Mouse (Mus musculus) MEL (cell line): Measurements from ENCODE around the gene Gm20388. TPM values are rescaled to one million over a fixed set of nuclear protein-coding genes. Genes with fewer than 3 reads are reported as not detected.
"Not testable (repeated sequence)": the region's sequence is repeated elsewhere in the genome, so short reads cannot be mapped to it uniquely, and the experiment has no call there.

Experiments
- DNase-seq: peaks from one replicate; pipeline ENCODE4 v3.0.0; 2011; ENCODE audit warnings: low read depth, low spot score
- H3K27ac ChIP-seq: 2 replicates; pipeline ENCODE4 v1.5.1; 2012; ENCODE audit warnings: low read depth, mild to moderate bottlenecking, control low read depth, low read length, moderate library complexity; ENCODE audit not compliant: control insufficient read depth
- H3K27me3 ChIP-seq, 2 experiments: fragments of 150-350 bp in 1 of 2; sonication (generic) in 1 of 2; 2 replicates each; pipeline ENCODE4 v1.6.1; 2012; ENCODE audit warnings: low read length in 2 of 2, mild to moderate bottlenecking in 2 of 2, improper control_type of control experiment in 1 of 2, moderate library complexity in 1 of 2; ENCODE audit not compliant: insufficient read depth in 2 of 2, control insufficient read depth in 1 of 2
- H3K36me3 ChIP-seq, 2 experiments: 2 replicates each; pipeline ENCODE4 v1.6.1; 2012 to 2014; ENCODE audit warnings: low read length in 2 of 2, improper control_type of control experiment in 1 of 2, inconsistent platforms in 1 of 2, mild to moderate bottlenecking in 1 of 2; ENCODE audit not compliant: insufficient read depth in 2 of 2, control insufficient read depth in 1 of 2
- H3K4me1 ChIP-seq, 2 experiments: fragments of 150-350 bp in 1 of 2; sonication (generic) in 1 of 2; 2 replicates each; pipeline ENCODE4 v1.6.1; 2012; ENCODE audit warnings: low read length in 2 of 2, improper control_type of control experiment in 1 of 2, mild to moderate bottlenecking in 1 of 2; ENCODE audit not compliant: insufficient read depth in 2 of 2, control insufficient read depth in 1 of 2
- H3K4me3 ChIP-seq, 2 experiments: fragments of 150-350 bp in 1 of 2; sonication (generic) in 1 of 2; 2 replicates each; pipeline ENCODE4 v1.5.1; 2012; ENCODE audit warnings: low read depth in 2 of 2, low read length in 2 of 2, mild to moderate bottlenecking in 2 of 2, moderate library complexity in 2 of 2, control low read depth in 1 of 2, improper control_type of control experiment in 1 of 2; ENCODE audit not compliant: control insufficient read depth in 1 of 2, insufficient read depth in 1 of 2
- H3K79me2 ChIP-seq: 2 replicates; pipeline ENCODE4 v1.6.1; 2012; ENCODE audit warnings: mild to moderate bottlenecking, low read length, moderate library complexity; ENCODE audit not compliant: control insufficient read depth, poor library complexity, insufficient read depth
- H3K9ac ChIP-seq: 2 replicates; pipeline ENCODE4 v1.6.1; 2012; ENCODE audit warnings: low read depth, mild to moderate bottlenecking, control low read depth, low read length, moderate library complexity; ENCODE audit not compliant: control insufficient read depth, poor library complexity, severe bottlenecking
- H3K9me3 ChIP-seq: fragments of 150-350 bp; sonication (generic); replicated peaks from 2 replicates; pipeline ENCODE4 v1.6.1; 2012; ENCODE audit warnings: mild to moderate bottlenecking, low read length, improper control_type of control experiment, moderate library complexity; ENCODE audit not compliant: insufficient read depth
- BHLHE40 ChIP-seq: IDR thresholded peaks from 2 replicates; pipeline ENCODE4 v1.6.1; 2012; ENCODE audit warnings: low read depth, mild to moderate bottlenecking, inconsistent platforms, low read length, improper control_type of control experiment, borderline replicate concordance
- CTCF ChIP-seq, 3 experiments: IDR thresholded peaks in 2 of 3; conservative IDR thresholded peaks in 1 of 3; 2 replicates each; pipeline ENCODE4 v1.5.1; 2011 to 2012; ENCODE audit warnings: low read length in 3 of 3, low read depth in 2 of 3, mild to moderate bottlenecking in 2 of 3, improper control_type of control experiment in 1 of 3, inconsistent platforms in 1 of 3, mixed read lengths in 1 of 3, moderate library complexity in 1 of 3; ENCODE audit not compliant: control insufficient read depth in 1 of 3, insufficient read depth in 1 of 3, poor library complexity in 1 of 3, severe bottlenecking in 1 of 3
- E2F4 ChIP-seq: IDR thresholded peaks from 2 replicates; pipeline ENCODE4 v1.6.1; 2011; ENCODE audit warnings: low read depth, low read length, improper control_type of control experiment, borderline replicate concordance
- GABPA ChIP-seq: IDR thresholded peaks from 2 replicates; pipeline ENCODE4 v1.6.1; 2012; ENCODE audit warnings: low read depth, mild to moderate bottlenecking, inconsistent platforms, low read length, improper control_type of control experiment, moderate library complexity
- GATA1 ChIP-seq: IDR thresholded peaks from 2 replicates; pipeline ENCODE4 v1.6.1; 2011; ENCODE audit warnings: low read depth, low read length, improper control_type of control experiment
- JUND ChIP-seq: IDR thresholded peaks from 2 replicates; pipeline ENCODE4 v1.6.1; 2011; ENCODE audit warnings: low read depth, mild to moderate bottlenecking, improper control_type of control experiment, low read length
- MAFK ChIP-seq: IDR thresholded peaks from 2 replicates; pipeline ENCODE4 v1.6.1; 2011; ENCODE audit warnings: low read depth, mild to moderate bottlenecking, low read length, improper control_type of control experiment, borderline replicate concordance
- MEF2A ChIP-seq: IDR thresholded peaks from 2 replicates; pipeline ENCODE4 v1.6.1; 2014; ENCODE audit warnings: low read depth, mild to moderate bottlenecking, inconsistent platforms, low read length, improper control_type of control experiment; ENCODE audit not compliant: poor library complexity, insufficient replicate concordance, severe bottlenecking; ENCODE audit errors: extremely low read depth
- MYC ChIP-seq: IDR thresholded peaks from 2 replicates; pipeline ENCODE4 v1.6.1; 2011; ENCODE audit warnings: low read depth, mild to moderate bottlenecking, low read length, improper control_type of control experiment, moderate library complexity
- NELFE ChIP-seq: IDR thresholded peaks from 2 replicates; pipeline ENCODE4 v1.6.1; 2011; ENCODE audit warnings: low read depth, low read length, improper control_type of control experiment
- NRF1 ChIP-seq: IDR thresholded peaks from 2 replicates; pipeline ENCODE4 v1.6.1; 2014; ENCODE audit warnings: low read depth, mild to moderate bottlenecking, inconsistent platforms, low read length, improper control_type of control experiment, moderate library complexity; ENCODE audit not compliant: poor library complexity, insufficient read depth, severe bottlenecking
- POLR2AphosphoS2 ChIP-seq: IDR thresholded peaks from 2 replicates; pipeline ENCODE4 v1.6.1; 2011; ENCODE audit warnings: low read length, improper control_type of control experiment
- RCOR1 ChIP-seq: IDR thresholded peaks from 2 replicates; pipeline ENCODE4 v1.6.1; 2012; ENCODE audit warnings: low read depth, mild to moderate bottlenecking, inconsistent platforms, low read length, improper control_type of control experiment
- SIN3A ChIP-seq: IDR thresholded peaks from 2 replicates; pipeline ENCODE4 v1.6.1; 2012; ENCODE audit warnings: low read length, improper control_type of control experiment, inconsistent platforms
- TAL1 ChIP-seq: IDR thresholded peaks from 2 replicates; pipeline ENCODE4 v1.6.1; 2012; ENCODE audit warnings: mild to moderate bottlenecking, inconsistent platforms, low read length, moderate library complexity, mixed read lengths
- ZC3H11A ChIP-seq: IDR thresholded peaks from 2 replicates; pipeline ENCODE4 v1.6.1; 2012; ENCODE audit warnings: low read depth, mild to moderate bottlenecking, inconsistent platforms, low read length, improper control_type of control experiment
- ZKSCAN1 ChIP-seq: IDR thresholded peaks from 2 replicates; pipeline ENCODE4 v1.6.1; 2012; ENCODE audit warnings: low read depth, mild to moderate bottlenecking, inconsistent platforms, low read length, improper control_type of control experiment, moderate library complexity
- ZMIZ1 ChIP-seq: IDR thresholded peaks from 2 replicates; pipeline ENCODE4 v1.6.1; 2012; ENCODE audit warnings: low read depth, mild to moderate bottlenecking, inconsistent platforms, low read length, improper control_type of control experiment, moderate library complexity
- polyA plus RNA-seq, 2 experiments: library from polyadenylated mRNA; stranded (reverse) in 1 of 2; unstranded in 1 of 2; fragments of >175 nt in 1 of 2; fragments of >200 nt in 1 of 2; gene quantifications; 2 replicates each; pipeline versions ENCODE4 v1.2.1 to v1.2.4; 2012; ENCODE audit warnings: low replicate concordance in 2 of 2, low read depth in 1 of 2; ENCODE audit not compliant: insufficient read length in 2 of 2, insufficient read depth in 1 of 2, missing spikeins in 1 of 2
- total RNA-seq: library from RNA; depleted of rRNA; stranded (reverse); fragments of 300-350 nt; gene quantifications from 2 replicates; pipeline ENCODE4 v1.2.3, GENCODE M21; 2012

Gene Gm20388
- total and polyA plus RNA-seq, 3 experiments: 11.1 to 17.8 TPM; not detected in 1

DNA sequence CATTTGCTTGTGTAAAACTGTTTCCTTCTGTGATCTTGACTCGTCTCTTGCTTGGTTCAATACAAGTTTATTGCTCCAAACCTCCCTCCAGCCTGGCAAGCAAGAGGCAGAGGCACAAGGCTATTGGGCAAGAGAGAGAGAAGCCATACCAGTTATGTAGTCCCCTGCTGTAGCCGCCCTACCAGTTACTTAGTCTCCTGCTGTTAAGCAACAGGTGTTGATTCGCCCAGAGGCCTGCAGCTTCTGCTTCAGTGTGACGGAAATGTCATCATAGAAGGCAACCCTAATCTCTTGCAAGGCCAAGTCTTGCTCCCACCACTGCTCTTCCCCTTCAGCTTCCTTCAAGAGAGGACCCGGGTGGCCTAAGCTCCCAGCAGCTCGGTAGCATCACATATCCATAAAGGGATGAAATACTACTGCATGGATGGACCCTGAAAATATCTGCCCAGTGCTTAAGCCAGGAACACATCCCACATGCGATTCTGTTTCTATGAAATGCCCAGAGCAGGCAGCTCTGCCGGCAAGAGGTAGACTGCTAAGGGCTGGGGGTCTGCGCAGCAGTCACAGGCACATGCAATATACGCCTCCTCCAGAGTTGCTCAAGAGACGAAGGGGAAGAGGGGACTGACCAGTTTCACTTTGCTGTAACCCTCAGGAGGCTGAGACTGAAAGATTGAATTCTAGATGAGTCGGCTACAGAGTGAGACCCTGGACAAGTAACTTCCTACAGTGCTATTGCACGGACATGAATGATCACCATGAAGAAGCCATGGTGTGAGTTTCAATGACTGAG is 3369.9 kb downstream of the Gm20388 start:
- H3K79me2 ChIP-seq: no peaks in the 10 kb centered on the region
- no peaks in the 10 kb centered on the region for H3K4me1 ChIP-seq
- no peaks in the 10 kb centered on the region for H3K27me3 ChIP-seq
- no peak for DNase-seq
- H3K36me3 ChIP-seq: peaks cover 0 to 2% of the 10 kb centered on the region in 2 experiments; a peak in 1 of 4 replicates
- no peak for TF ChIP-seq MAFK
- no peak for TF ChIP-seq MEF2A
- no peak for TF ChIP-seq NELFE
- no peak for TF ChIP-seq ZMIZ1
- TF ChIP-seq NRF1: no peak
- TF ChIP-seq RCOR1: no peak
- TF ChIP-seq CTCF (IDR thresholded peaks at IDR 0.05 in 2 of 3, conservative IDR thresholded peaks at IDR 0.05 in 1 of 3; ENCODE audit: control insufficient read depth in 1 of 3, insufficient read depth in 1 of 3, low read depth in 2 of 3, low read length in 3 of 3, poor library complexity in 1 of 3, severe bottlenecking in 1 of 3): no peak
- TF ChIP-seq ZKSCAN1: no peak
- TF ChIP-seq JUND: no peak
- TF ChIP-seq TAL1: no peak
- TF ChIP-seq SIN3A: no peak
- TF ChIP-seq POLR2AphosphoS2: no peak
- TF ChIP-seq MYC: no peak
- TF ChIP-seq GABPA: no peak
- TF ChIP-seq, all 39 proteins: peak for 0
- H3K9me3 ChIP-seq: no peaks in the 10 kb centered on the region
- H3K9ac ChIP-seq: no peak overlapping the region
- H3K27ac ChIP-seq: no peak overlapping the region
- H3K4me3 ChIP-seq: no peak overlapping the region

- H3K36me3 ChIP-seq, H3K9ac ChIP-seq: not testable (repeated sequence)
Observed at GRCm38 (mm10) chr8:123282994-123283393, 3372.4 kb downstream of the Gm20388 start.

DNA sequence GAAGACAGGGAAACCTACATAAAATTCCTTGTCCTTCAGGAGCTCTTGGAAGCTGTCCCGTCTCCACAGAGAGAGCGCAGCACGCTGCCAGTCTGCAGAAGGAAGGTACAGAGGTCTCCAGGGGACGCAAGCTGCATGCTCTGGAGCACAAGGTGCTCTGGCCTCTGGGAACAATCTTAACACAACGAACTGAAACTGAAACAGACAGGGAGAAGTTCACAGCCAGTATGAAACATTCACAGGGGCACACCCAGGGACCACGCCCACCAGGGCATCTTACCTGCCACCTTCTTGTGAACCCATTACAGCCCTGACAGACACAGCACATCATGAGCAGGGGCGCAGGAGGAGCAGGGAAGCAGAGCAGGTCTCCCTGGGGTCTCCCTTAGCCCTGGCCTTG is 3373.3 kb downstream of the Gm20388 start:
- Histone ChIP-seq H3K9me3 (no peaks in the 10 kb centered on the region), H3K9ac (no peak overlapping the region), H3K79me2 (no peaks in the 10 kb centered on the region), H3K4me3 (no peak overlapping the region), H3K27me3 (no peaks in the 10 kb centered on the region), H3K4me1 (no peaks in the 10 kb centered on the region), H3K36me3 (0 out of 4 replicates have a peak, but pooled peaks cover 0 to 2% of the 10 kb centered on the region in 2 experiments), H3K27ac (no peak overlapping the region)
- no peak for DNase-seq
- no peak for TF ChIP-seq BHLHE40
- TF ChIP-seq GATA1: no peak
- no peak for TF ChIP-seq E2F4
- no peak for TF ChIP-seq TAL1
- no peak for TF ChIP-seq ZC3H11A

More at GRCm38 (mm10) chr8:123282994-123283393, 3372.4 kb downstream of the Gm20388 start:
- not testable (repeated sequence) for H3K4me1 ChIP-seq, DNase-seq, H3K9me3 ChIP-seq, H3K79me2 ChIP-seq, H3K4me3 ChIP-seq, H3K27ac ChIP-seq, H3K27me3 ChIP-seq
